Mouse (Mus musculus) MEL (cell line): ENCODE results near the gene Slc12a4.

ENCODE experiments used
- CHD2 ChIP-seq: IDR thresholded peaks from 2 replicates; pipeline ENCODE4 v1.6.1; 2011; ENCODE audit warnings: low read length, improper control_type of control experiment
- CTCF ChIP-seq, 3 experiments: IDR thresholded peaks in 2 of 3; conservative IDR thresholded peaks in 1 of 3; 2 replicates each; pipeline ENCODE4 v1.5.1; 2011 to 2012; ENCODE audit warnings: low read length in 3 of 3, low read depth in 2 of 3, mild to moderate bottlenecking in 2 of 3, improper control_type of control experiment in 1 of 3, inconsistent platforms in 1 of 3, mixed read lengths in 1 of 3, moderate library complexity in 1 of 3; ENCODE audit not compliant: control insufficient read depth in 1 of 3, insufficient read depth in 1 of 3, poor library complexity in 1 of 3, severe bottlenecking in 1 of 3
- EP300 ChIP-seq, 2 experiments: IDR thresholded peaks; 2 replicates each; pipeline ENCODE4 v1.6.1; 2011; ENCODE audit warnings: improper control_type of control experiment in 2 of 2, low read length in 2 of 2, low read depth in 1 of 2, mild to moderate bottlenecking in 1 of 2
- MEF2A ChIP-seq: IDR thresholded peaks from 2 replicates; pipeline ENCODE4 v1.6.1; 2014; ENCODE audit warnings: low read depth, mild to moderate bottlenecking, inconsistent platforms, low read length, improper control_type of control experiment; ENCODE audit not compliant: poor library complexity, insufficient replicate concordance, severe bottlenecking; ENCODE audit errors: extremely low read depth
- MYB ChIP-seq: IDR thresholded peaks from 2 replicates; pipeline ENCODE4 v1.6.1; 2011; ENCODE audit warnings: mild to moderate bottlenecking, low read depth, low read length, improper control_type of control experiment
- SMC3 ChIP-seq: IDR thresholded peaks from 2 replicates; pipeline ENCODE4 v1.6.1; 2011; ENCODE audit warnings: low read depth, low read length, improper control_type of control experiment
- TBP ChIP-seq: IDR thresholded peaks from 2 replicates; pipeline ENCODE4 v1.8.0; 2011; ENCODE audit warnings: low read depth, low read length, improper control_type of control experiment
- USF1 ChIP-seq: IDR thresholded peaks from 2 replicates; pipeline ENCODE4 v1.6.1; 2014; ENCODE audit warnings: low read depth, mild to moderate bottlenecking, inconsistent platforms, low read length, improper control_type of control experiment, moderate library complexity

DNA sequence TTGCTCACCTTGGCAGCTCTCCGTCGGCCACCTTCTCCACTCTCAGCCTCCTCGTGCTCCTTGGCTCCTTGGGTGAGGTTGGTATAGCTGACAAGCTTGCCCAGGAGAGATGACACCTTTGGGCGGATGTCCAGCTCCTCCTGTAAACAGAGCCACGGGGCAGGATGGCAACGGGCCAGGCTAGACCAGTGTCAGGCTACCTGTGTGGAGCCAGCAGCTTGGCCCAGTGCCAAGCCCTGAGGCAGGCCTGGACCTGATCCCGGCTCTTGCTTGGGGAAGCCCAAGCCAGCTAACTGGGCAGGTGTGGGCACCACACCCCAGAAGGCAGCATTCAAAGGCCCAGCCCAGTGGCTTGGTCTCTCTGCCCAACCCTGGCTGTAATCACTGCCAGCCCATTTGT lies 6.5 kb downstream of the Slc12a4 start:
- TF ChIP-seq CTCF (IDR thresholded peaks at IDR 0.05 in 2 of 3, conservative IDR thresholded peaks at IDR 0.05 in 1 of 3; ENCODE audit: control insufficient read depth in 1 of 3, insufficient read depth in 1 of 3, low read depth in 2 of 3, low read length in 3 of 3, poor library complexity in 1 of 3, severe bottlenecking in 1 of 3) (no peak), USF1 (no peak), MYB (no peak), EP300 (IDR thresholded peaks at IDR 0.05; ENCODE audit: low read depth in 1 of 2, low read length in 2 of 2) (no peak), CHD2 (no peak), SMC3 (no peak), TBP (no peak), MEF2A (no peak)
